Mouse (Mus musculus): ENCODE measurements around the gene Rbm18.

- TF ChIP-seq GATA1 (IDR thresholded peaks at IDR 0.05; ENCODE audit: low read length), result no peak
- no peak for TF ChIP-seq TAL1 (IDR thresholded peaks at IDR 0.05; ENCODE audit: low read length)
Measured at GRCm38 (mm10) chr2:36148876-36149365, 12.3 kb upstream of the Rbm18 start.
